Mouse (Mus musculus): Measurements from ENCODE around the gene Palm. TPM values are rescaled to one million over a fixed set of nuclear protein-coding genes. Genes with fewer than 3 reads are reported as not detected.
A peak's percentile ranks its signal among the peaks of the same experiment; 100 is the strongest.

Palm gene
- polyA plus RNA-seq, 1 experiment = 34.2 TPM

GRCm38 (mm10) chr10:79780664-79781015 lies 12.7 kb upstream of the Palm start:
- Histone ChIP-seq H3K4me3 (replicated peaks; ENCODE audit: extremely low read depth, low read depth, low read length) (peak overlapping the region; percentile 66), H3K4me1 (ENCODE audit: control insufficient read depth, insufficient read depth, low read length) (peaks cover 9% of the 10 kb centered on the region)
- DNase-seq = no peak
- WGBS = 1% methylated on average over 13 of the region's 13 CpGs
- no peak for TF ChIP-seq CTCF (IDR thresholded peaks at IDR 0.05; ENCODE audit: insufficient read depth, low read length)
- peak; percentile 45; the same call in 1 of the 2 replicates for TF ChIP-seq POLR2A (IDR thresholded peaks at IDR 0.05; ENCODE audit: borderline replicate concordance, extremely low read depth, low read depth, low read length)

GRCm38 (mm10) chr10:79781139-79781538 lies 12.2 kb upstream of the Palm start:
- no peak for DNase-seq
- TF ChIP-seq CTCF (IDR thresholded peaks at IDR 0.05; ENCODE audit: insufficient read depth, low read length) = no peak
- Histone ChIP-seq H3K4me3 (replicated peaks; ENCODE audit: extremely low read depth, low read depth, low read length) (peak overlapping the region; percentile 22), H3K4me1 (ENCODE audit: control insufficient read depth, insufficient read depth, low read length) (peaks cover 9% of the 10 kb centered on the region)
- 28% methylated on average over 21 of the region's 21 CpGs for WGBS

DNA sequence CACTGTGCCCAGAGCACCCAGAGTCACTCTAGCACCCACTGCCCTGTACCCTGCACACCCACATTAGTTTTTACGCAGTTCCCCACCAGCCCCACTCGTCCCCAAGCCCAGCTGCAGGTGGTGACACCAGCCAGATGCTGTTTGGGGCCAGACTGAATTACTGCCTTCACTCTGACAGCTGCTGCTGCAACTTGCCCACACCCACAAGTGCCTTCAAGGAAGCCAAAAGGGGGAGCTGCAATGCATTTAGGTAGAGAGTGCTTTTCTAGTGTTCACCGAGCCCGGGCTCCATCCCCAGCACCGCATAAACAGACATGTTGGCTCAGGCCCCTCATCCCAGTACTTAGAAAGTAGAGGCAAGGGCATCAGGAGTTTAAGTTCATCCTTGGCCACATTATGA lies 11.4 kb upstream of the Palm start:
- DNase-seq = no peak
- Histone ChIP-seq H3K4me3 (replicated peaks; ENCODE audit: extremely low read depth, low read depth, low read length) (no peak overlapping the region), H3K4me1 (ENCODE audit: control insufficient read depth, insufficient read depth, low read length) (peaks cover 9% of the 10 kb centered on the region)
- TF ChIP-seq POLR2A (IDR thresholded peaks at IDR 0.05; ENCODE audit: borderline replicate concordance, extremely low read depth, low read depth, low read length) (no peak), CTCF (IDR thresholded peaks at IDR 0.05; ENCODE audit: insufficient read depth, low read length) (no peak)
- 67% methylated on average over 5 of the region's 5 CpGs for WGBS

GRCm38 (mm10) chr10:79783050-79783449 lies 10.3 kb upstream of the Palm start:
- 55% methylated on average over 7 of the region's 7 CpGs for whole genome bisulfite sequencing
- TF ChIP-seq CTCF (IDR thresholded peaks at IDR 0.05; ENCODE audit: insufficient read depth, low read length) (peak; percentile 32), POLR2A (IDR thresholded peaks at IDR 0.05; ENCODE audit: borderline replicate concordance, extremely low read depth, low read depth, low read length) (no peak)
- H3K4me1 ChIP-seq (ENCODE audit: control insufficient read depth, insufficient read depth, low read length) = peaks cover 9% of the 10 kb centered on the region
- no peak overlapping the region for H3K4me3 ChIP-seq (replicated peaks; ENCODE audit: extremely low read depth, low read depth, low read length)
- no peak for DNase-seq

GRCm38 (mm10) chr10:79783920-79784800 lies 9.2 kb upstream of the Palm start:
- DNase-seq = peak; percentile 25
- peaks cover 9% of the 10 kb centered on the region for H3K4me1 ChIP-seq (ENCODE audit: control insufficient read depth, insufficient read depth, low read length)
- TF ChIP-seq CTCF (IDR thresholded peaks at IDR 0.05; ENCODE audit: insufficient read depth, low read length) (peak; percentile 57), POLR2A (IDR thresholded peaks at IDR 0.05; ENCODE audit: borderline replicate concordance, extremely low read depth, low read depth, low read length) (no peak)
- WGBS = 47% methylated on average over 27 of the region's 27 CpGs
- no peak overlapping the region for H3K4me3 ChIP-seq (replicated peaks; ENCODE audit: extremely low read depth, low read depth, low read length)

DNA sequence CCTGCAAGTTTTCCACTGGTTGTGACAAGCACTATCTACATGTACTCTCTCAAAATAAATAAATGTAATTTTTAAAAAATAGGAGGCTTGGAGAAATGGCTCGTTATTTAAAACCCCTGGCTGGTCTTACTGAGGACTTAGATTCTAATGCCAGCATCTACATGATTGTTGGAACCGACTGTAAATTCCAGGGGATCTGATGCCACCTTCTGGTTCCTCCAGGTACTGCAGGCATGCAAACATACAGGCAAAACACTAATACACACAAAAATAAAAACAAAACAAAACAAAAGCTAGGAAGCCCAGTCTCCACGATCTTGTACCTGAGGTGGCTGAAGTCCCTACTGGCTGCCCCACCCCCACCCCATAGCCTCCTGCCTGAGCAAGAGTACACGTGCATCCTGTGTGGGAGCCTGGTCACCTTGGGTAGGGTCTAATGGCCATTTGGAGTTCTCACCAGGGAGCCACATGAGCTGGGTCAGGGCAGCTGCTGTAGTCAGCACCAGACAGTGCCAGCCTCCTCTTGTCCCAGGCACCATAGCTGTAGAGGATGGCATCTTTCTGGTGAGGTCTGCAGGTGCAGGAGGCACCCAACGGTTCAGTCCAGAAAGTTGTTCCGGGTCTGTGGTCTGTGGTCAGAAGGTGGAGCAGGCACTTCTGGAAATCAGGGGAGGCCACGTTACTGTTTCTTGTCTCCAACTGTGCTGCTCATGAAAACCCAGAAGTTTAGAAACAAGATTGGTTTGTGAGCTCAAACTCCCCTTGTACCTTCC lies 4.8 kb upstream of the Palm start:
- H3K4me3 ChIP-seq (replicated peaks; ENCODE audit: extremely low read depth, low read depth, low read length) = no peak overlapping the region
- TF ChIP-seq CTCF (IDR thresholded peaks at IDR 0.05; ENCODE audit: insufficient read depth, low read length) (peak; percentile 66), POLR2A (IDR thresholded peaks at IDR 0.05; ENCODE audit: borderline replicate concordance, extremely low read depth, low read depth, low read length) (no peak)

DNA sequence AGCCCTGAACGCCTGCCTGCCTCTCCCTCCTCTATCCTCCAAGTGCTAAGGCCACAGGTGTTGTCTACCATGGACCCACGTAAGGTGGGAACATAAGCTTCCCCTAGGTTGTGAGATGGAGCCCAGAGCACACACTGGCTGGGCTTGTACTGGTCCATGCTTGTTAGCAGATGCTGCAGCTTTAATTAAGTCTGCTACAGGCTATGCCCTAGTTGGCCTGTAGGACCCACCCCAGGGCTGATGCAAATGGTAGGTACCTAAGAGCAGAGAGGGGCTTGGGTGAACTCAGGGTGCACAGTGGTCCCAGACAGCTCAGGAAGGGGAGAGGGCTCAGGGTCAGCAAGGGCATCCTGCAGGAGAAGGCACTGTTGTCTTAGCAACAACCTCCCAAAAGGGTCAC lies 3.8 kb upstream of the Palm start:
- no peak for TF ChIP-seq CTCF (IDR thresholded peaks at IDR 0.05; ENCODE audit: insufficient read depth, low read length)

More for the DNA sequence above, 4.8 kb upstream of the Palm start:
- WGBS = 27% methylated on average over 7 of the region's 7 CpGs
- peak; percentile 85 for DNase-seq
- no peaks in the 10 kb centered on the region for H3K4me1 ChIP-seq (ENCODE audit: control insufficient read depth, insufficient read depth, low read length)

DNA sequence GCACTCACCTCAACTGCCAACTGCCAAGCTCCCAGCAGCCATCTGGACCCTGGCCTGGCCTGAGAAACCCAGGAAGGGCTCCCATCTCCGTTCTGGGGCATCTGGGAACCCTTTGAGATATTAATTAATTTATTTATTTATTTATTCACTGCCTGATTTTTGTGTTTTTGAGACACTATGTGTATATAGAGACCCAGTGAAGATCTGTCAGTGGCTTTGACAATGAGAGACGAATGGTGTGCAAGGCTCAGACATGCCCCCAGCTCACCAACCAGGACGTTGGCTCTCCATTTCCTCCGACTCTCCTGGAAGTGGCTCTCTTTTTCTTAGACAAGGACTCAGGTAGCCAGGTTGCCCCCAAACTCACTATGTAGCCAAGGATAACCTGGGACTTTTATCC lies 2.5 kb upstream of the Palm start, which contains the start of gene Prss57:
Gene Prss57 (minus strand): TSS at position 101 of the 400 bp plus-strand sequence.
- TF ChIP-seq CTCF (IDR thresholded peaks at IDR 0.05; ENCODE audit: insufficient read depth, low read length) = no peak
- no peak for TF ChIP-seq POLR2A (IDR thresholded peaks at IDR 0.05; ENCODE audit: borderline replicate concordance, extremely low read depth, low read depth, low read length)
- Histone ChIP-seq H3K4me1 (ENCODE audit: control insufficient read depth, insufficient read depth, low read length) (0 out of 2 replicates have a peak, but pooled peaks cover 3% of the 10 kb centered on the region), H3K4me3 (replicated peaks; ENCODE audit: extremely low read depth, low read depth, low read length) (no peak within 1 kb of the TSS)
- no peak for DNase-seq
- 72% methylated on average over 4 of the region's 4 CpGs for WGBS

More for the DNA sequence above, 3.8 kb upstream of the Palm start:
- no peak for DNase-seq
- H3K4me1 ChIP-seq (ENCODE audit: control insufficient read depth, insufficient read depth, low read length) = no peaks in the 10 kb centered on the region
- 57% methylated on average over 2 of the region's 2 CpGs for WGBS
- H3K4me3 ChIP-seq (replicated peaks; ENCODE audit: extremely low read depth, low read depth, low read length) = no peak overlapping the region

DNA sequence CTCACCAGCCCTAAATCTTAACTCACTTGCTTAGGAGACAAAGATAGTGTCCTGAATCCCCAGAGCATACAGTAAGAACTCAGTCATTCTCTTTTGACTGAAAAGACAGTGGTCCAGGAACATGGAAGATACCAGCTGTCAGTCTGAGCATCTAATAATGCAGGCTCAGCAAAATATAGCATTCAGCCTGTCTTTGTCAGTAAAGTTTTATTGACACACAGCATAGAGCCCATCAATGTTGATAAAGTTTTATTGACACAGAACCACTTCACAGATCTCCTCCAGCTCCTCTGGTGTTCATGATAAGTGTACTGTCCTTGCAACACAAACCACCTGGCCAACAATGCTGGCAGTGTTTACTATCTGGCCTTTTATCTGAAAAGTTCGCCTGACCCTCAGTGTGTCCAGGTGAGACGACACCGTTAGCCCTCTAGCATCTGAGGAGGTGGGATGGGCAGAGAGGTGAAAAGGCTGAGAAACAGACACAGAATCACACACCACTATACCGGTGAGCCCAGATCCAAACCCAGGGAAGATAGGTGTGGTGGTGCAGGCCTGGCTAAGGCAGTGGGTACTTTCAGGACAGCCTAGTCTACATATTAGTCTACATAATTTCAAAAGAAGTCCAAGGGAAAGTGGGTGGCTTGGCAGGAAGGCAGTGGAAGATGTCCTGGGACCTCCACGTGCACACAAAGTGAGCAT lies 882 bp upstream of the Palm start:
- Histone ChIP-seq H3K4me1 (ENCODE audit: control insufficient read depth, insufficient read depth, low read length) (peaks cover 3% of the 10 kb centered on the region; the same call in 1 of the 2 replicates), H3K4me3 (replicated peaks; ENCODE audit: extremely low read depth, low read depth, low read length) (no peak overlapping the region)
- no peak for DNase-seq
- TF ChIP-seq POLR2A (IDR thresholded peaks at IDR 0.05; ENCODE audit: borderline replicate concordance, extremely low read depth, low read depth, low read length) (no peak), CTCF (IDR thresholded peaks at IDR 0.05; ENCODE audit: insufficient read depth, low read length) (no peak)
- 74% methylated on average over 5 of the region's 5 CpGs for WGBS
